Mouse (Mus musculus) kidney, postnatal 0 days (tissue): ENCODE data around the gene Mpig6b. TPM values are rescaled to one million over a fixed set of nuclear protein-coding genes. Genes with fewer than 3 reads are reported as not detected.
A peak's percentile ranks its signal among the peaks of the same experiment; 100 is the strongest.

Source experiments
- ATAC-seq: fragments of 200-750 bp; cut with Nextera tagmentation; replicated peaks from 2 replicates; pipeline ENCODE4 v1.8.0; 2017; ENCODE audit warnings: low read depth, moderate number of reproducible peaks, moderate TSS enrichment, moderate library complexity; ENCODE audit not compliant: low FRiP score
- DNase-seq: peaks from one replicate; pipeline ENCODE4 v3.0.0-alpha.2; 2016; ENCODE audit warnings: low spot score
- H3K27ac ChIP-seq: fragments of 300-500 bp; sonication (generic); 2 replicates; pipeline ENCODE4 v1.5.1; 2014; ENCODE audit warnings: mild to moderate bottlenecking
- H3K27me3 ChIP-seq: fragments of 300-500 bp; sonication (generic); 2 replicates; pipeline ENCODE4 v1.6.1; 2014; ENCODE audit warnings: low read length, mixed read lengths; ENCODE audit not compliant: insufficient read depth
- H3K36me3 ChIP-seq: fragments of 300-500 bp; sonication (generic); 2 replicates; pipeline ENCODE4 v1.6.1; 2014; ENCODE audit warnings: low read length, mixed read lengths; ENCODE audit not compliant: insufficient read depth
- H3K4me1 ChIP-seq: fragments of 300-500 bp; sonication (generic); replicated peaks from 2 replicates; pipeline ENCODE4 v1.6.1; 2014; ENCODE audit warnings: antibody characterized with exemption, low read length, mixed read lengths; ENCODE audit not compliant: insufficient read depth
- H3K4me2 ChIP-seq: fragments of 300-500 bp; sonication (generic); 2 replicates; pipeline ENCODE4 v1.6.1; 2014; ENCODE audit warnings: mild to moderate bottlenecking, low read length, moderate library complexity, mixed read lengths
- H3K4me3 ChIP-seq: fragments of 300-500 bp; sonication (generic); replicated peaks from 2 replicates; pipeline ENCODE4 v1.5.1; 2014; ENCODE audit warnings: low read depth, low read length
- H3K9ac ChIP-seq: fragments of 300-500 bp; sonication (generic); 2 replicates; pipeline ENCODE4 v1.6.1; 2014; ENCODE audit warnings: low read depth, low read length
- H3K9me3 ChIP-seq: fragments of 300-500 bp; sonication (generic); replicated peaks from 2 replicates; pipeline ENCODE4 v1.6.1; 2016; ENCODE audit warnings: low read length, inconsistent platforms, mixed read lengths
- CTCF ChIP-seq: IDR thresholded peaks from 2 replicates; pipeline ENCODE4 v1.5.1; 2016; ENCODE audit warnings: antibody characterized with exemption, low read depth, mild to moderate bottlenecking, moderate library complexity
- WGBS: fragments of 180-500 bp; shearing (Covaris S2); extraction: QIAGEN DNeasy Blood & Tissue Kit; methylation state at CpG from one replicate; pipeline ENCODE4 v1.1.7; 2014; 5-methylcytosine and 5-hydroxymethylcytosine counted together
- polyA plus RNA-seq: library from polyadenylated mRNA; unstranded; fragments of >200 nt; fragmentation: Nextera tagmentation; extraction: Ambion mirVana; gene quantifications from 2 replicates; pipeline ENCODE4 v1.2.1, GENCODE M21; 2015

The Mpig6b gene
- polyA plus RNA-seq, 1 experiment from 2014 or later: 0.36 TPM

DNA sequence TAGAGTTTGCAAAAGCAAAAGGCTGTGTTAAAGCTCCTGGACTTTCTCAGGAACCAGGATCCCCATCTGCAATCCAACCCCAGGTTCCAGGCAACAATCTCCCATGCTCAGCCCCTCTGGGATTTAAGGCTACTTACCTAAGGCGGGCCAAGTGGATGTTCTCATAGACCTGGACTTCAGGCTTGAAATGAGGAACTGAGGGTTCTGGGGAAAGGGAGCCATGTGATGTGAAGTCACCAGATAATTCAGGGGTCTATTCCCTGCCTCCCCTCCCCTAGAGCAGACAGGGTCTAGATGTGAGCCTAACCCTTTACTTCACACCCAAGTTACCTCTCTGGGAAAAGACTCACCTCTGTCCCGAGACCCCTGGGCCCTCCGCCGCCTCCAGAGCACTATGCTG is 14.7 kb upstream of the Mpig6b start:
- DNase-seq (no peak), ATAC-seq (no peak)
- Histone ChIP-seq H3K4me1 (peaks cover 3% of the 10 kb centered on the region; the same call in 1 of the 2 replicates), H3K27me3 (no peaks in the 10 kb centered on the region; the same call in 1 of the 2 replicates), H3K36me3 (no peaks in the 10 kb centered on the region), H3K4me3 (no peak overlapping the region), H3K9me3 (no peaks in the 10 kb centered on the region), H3K27ac (no peak overlapping the region), H3K9ac (no peak overlapping the region), H3K4me2 (no peak overlapping the region)
- whole genome bisulfite sequencing: 81% methylated on average over 4 of the region's 4 CpGs
- TF ChIP-seq CTCF: no peak

DNA sequence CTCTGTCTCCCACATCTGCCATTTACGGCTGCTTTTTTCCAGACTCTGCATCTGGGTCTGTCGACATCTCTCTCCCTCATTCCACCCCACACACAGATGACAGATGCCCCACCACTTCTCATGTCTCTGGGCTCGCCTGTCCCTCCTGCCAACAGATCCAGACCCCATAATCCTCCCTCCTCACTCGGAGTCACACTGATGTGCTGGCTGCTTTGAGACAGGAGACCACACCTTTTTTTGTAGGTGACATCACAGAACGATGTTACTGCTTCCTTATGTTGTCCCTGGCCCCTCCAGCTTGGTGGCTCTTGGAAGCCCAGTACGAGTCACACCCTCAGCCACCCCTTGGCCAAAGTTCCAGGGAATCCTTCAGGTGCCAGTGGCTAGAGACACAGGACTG is 14.3 kb upstream of the Mpig6b start:
- Histone ChIP-seq H3K27ac (no peak overlapping the region), H3K9me3 (no peaks in the 10 kb centered on the region), H3K4me3 (no peak overlapping the region), H3K4me2 (no peak overlapping the region), H3K4me1 (peaks cover 3% of the 10 kb centered on the region; the same call in 1 of the 2 replicates), H3K36me3 (no peaks in the 10 kb centered on the region), H3K9ac (no peak overlapping the region), H3K27me3 (no peaks in the 10 kb centered on the region; the same call in 1 of the 2 replicates)
- no peak for TF ChIP-seq CTCF
- ATAC-seq: no peak
- no peak for DNase-seq
- WGBS: 40% methylated on average over 6 of the region's 6 CpGs

DNA sequence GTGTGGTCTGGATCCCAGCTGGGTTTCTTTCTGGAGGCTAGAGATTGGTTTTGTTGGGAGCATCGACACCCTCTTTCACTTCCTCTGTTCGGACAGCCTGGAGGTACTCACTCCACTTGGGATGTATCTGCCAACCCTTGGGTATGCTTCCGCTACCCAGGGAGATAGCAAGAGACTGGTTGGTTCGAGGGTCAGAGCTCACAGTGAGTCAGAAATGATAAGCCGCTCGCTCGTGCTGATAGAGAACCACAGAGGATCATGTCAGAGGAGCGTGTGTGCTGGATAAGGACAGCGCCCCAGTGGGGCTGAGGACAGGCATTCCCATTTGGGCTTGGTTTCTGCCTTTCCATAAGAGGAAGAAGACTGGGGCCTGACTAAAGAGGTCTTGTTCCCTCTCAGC is 13.8 kb upstream of the Mpig6b start:
- WGBS: 66% methylated on average over 9 of the region's 9 CpGs
- Histone ChIP-seq H3K4me1 (peaks cover 3% of the 10 kb centered on the region; the same call in 1 of the 2 replicates), H3K9me3 (no peaks in the 10 kb centered on the region), H3K4me2 (no peak overlapping the region), H3K27me3 (no peaks in the 10 kb centered on the region; the same call in 1 of the 2 replicates), H3K9ac (no peak overlapping the region), H3K4me3 (no peak overlapping the region), H3K36me3 (no peaks in the 10 kb centered on the region), H3K27ac (no peak overlapping the region)
- DNase-seq (no peak), ATAC-seq (no peak)
- TF ChIP-seq CTCF: no peak

DNA sequence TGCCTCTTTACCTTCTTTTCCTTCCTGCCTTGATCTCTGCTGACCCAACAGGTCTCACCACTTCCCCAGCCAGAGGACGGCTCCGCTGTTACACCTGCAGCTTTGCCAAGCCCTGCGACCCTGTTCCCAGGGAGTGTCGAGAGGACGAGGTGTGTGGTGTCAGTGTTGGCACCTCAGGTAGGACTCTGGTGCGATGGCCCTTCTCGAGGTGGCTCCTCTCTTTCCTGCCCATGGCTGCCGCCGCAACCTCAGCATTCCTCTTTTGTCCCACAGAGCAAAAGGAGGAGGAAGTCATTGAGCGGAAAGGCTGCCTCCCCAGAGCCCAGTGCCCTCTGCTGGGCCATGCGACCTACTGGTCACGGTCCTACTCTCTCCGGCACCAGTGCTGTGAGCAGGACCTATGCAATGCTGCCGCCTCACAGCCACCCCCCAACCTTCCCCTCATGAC is 11.8 kb upstream of the Mpig6b start, which contains the start of gene Ly6g6d:
TSS of gene Ly6g6d (minus strand) at position 280 of the 448 bp plus-strand sequence.
- peak within 1 kb of the TSS; percentile 72 for H3K27ac ChIP-seq
- peak; percentile 87 for ATAC-seq
- no peaks in the 10 kb centered on the region for H3K9me3 ChIP-seq
- peaks cover 3% of the 10 kb centered on the region; the same call in 1 of the 2 replicates for H3K4me1 ChIP-seq
- H3K4me2 ChIP-seq: peak within 1 kb of the TSS; percentile 55
- H3K9ac ChIP-seq: peak within 1 kb of the TSS; percentile 50
- under 1% methylated on average over 14 of the region's 14 CpGs for WGBS
- H3K36me3 ChIP-seq: no peaks in the 10 kb centered on the region
- H3K27me3 ChIP-seq: no peaks in the 10 kb centered on the region; the same call in 1 of the 2 replicates
- peak; percentile 76 for TF ChIP-seq CTCF
- peak; percentile 86 for DNase-seq
- H3K4me3 ChIP-seq: peak within 1 kb of the TSS; percentile 22

DNA sequence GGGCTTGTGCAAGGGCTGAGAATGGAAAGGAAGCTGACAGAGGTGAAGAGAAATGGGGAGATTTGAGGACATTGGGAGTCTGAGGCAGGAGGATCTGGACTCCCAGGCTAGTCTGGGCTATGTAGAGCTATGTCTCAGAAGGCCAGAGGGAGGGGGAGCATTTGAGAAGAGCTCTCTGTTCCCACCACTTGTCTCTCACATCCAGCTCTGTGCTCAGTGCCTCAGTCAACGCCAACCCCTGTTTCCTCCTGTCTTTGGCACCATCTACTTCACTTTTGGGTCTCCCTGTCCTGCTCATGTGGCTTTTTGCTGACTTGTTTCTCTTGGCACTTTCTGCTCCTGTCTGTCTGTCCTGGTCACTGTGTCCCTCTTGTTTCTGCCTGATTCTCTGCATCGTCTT is 11.3 kb upstream of the Mpig6b start:
- no peaks in the 10 kb centered on the region for H3K36me3 ChIP-seq
- H3K9me3 ChIP-seq: no peaks in the 10 kb centered on the region
- peak overlapping the region; percentile 55 for H3K4me2 ChIP-seq
- peak overlapping the region; percentile 25; the same call in 1 of the 2 replicates for H3K9ac ChIP-seq
- H3K4me3 ChIP-seq: peak overlapping the region; percentile 22
- ATAC-seq (no peak), DNase-seq (no peak)
- H3K4me1 ChIP-seq: peaks cover 3% of the 10 kb centered on the region; the same call in 1 of the 2 replicates
- H3K27me3 ChIP-seq: no peaks in the 10 kb centered on the region; the same call in 1 of the 2 replicates
- no peak for TF ChIP-seq CTCF
- H3K27ac ChIP-seq: peak overlapping the region; percentile 72
- 3% methylated on average over 2 of the region's 2 CpGs for WGBS

DNA sequence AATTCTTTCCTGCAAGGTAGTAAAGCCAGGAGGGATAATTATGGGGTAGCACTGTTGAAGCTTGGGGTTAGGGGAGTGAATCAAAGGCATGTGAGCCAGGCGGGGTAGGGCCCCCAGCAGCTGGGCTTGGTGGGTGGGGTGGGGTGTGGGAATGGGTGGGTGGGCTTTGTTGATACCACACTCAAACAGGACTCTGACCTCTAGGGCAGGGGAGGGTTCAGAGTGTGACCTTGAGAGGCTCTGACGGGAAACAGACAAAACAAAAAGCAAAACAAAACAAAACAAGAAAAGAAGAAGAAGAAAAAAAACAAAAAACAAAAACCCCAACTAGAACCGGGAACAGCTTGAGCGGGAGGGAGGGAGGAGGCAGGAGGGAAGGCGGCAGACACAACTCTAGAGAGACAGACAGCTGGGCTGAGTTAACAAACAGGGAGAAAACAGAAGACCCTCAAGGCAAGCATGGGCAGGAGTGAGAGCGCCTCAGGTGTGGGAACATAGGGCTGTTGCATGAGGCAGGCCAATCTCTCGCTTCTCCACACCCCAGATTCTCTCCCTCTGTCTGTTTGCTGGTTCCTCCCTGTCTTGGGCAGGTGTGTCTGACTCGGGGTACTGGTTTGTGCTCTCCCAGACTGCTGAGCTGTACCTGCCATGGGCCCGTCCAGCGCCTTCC is 10.7 kb upstream of the Mpig6b start, which contains the start of gene Ly6g6e:
TSS of gene Ly6g6e (plus strand) at position 396 of the 670 bp plus-strand sequence.
- no peak for DNase-seq

More for the DNA sequence above, 10.7 kb upstream of the Mpig6b start, which contains the start of gene Ly6g6e:
- H3K4me1 ChIP-seq: peaks cover 3% of the 10 kb centered on the region; the same call in 1 of the 2 replicates
- H3K4me2 ChIP-seq: peak within 1 kb of the TSS; percentile 55
- H3K36me3 ChIP-seq: no peaks in the 10 kb centered on the region
- no peaks in the 10 kb centered on the region for H3K9me3 ChIP-seq
- H3K27me3 ChIP-seq: no peaks in the 10 kb centered on the region; the same call in 1 of the 2 replicates
- ATAC-seq: no peak
- TF ChIP-seq CTCF: no peak
- peak within 1 kb of the TSS; percentile 22 for H3K4me3 ChIP-seq
- 32% methylated on average over 10 of the region's 10 CpGs for WGBS
- H3K9ac ChIP-seq: peak within 1 kb of the TSS; percentile 50
- peak within 1 kb of the TSS; percentile 72 for H3K27ac ChIP-seq
